Mouse (Mus musculus): ENCODE results near the gene Nup205. TPM values are rescaled to one million over a fixed set of nuclear protein-coding genes. Genes with fewer than 3 reads are reported as not detected.

Gene Nup205
- polyA plus RNA-seq, 1 experiment from 2014 or later = 30.6 TPM

GRCm38 (mm10) chr6:35229415-35229814, 52.2 kb downstream of the Nup205 start:
- no peak overlapping the region for H3K27ac ChIP-seq (ENCODE audit: low read depth, low read length)
- no peaks in the 10 kb centered on the region for H3K9me3 ChIP-seq (ENCODE audit: control insufficient read depth, low read length)
- H3K4me3 ChIP-seq (ENCODE audit: low read depth, low read length) = no peak overlapping the region
- WGBS = 100% methylated on average over 1 of the region's 1 CpGs
- no peak overlapping the region for H3K9ac ChIP-seq (replicated peaks; ENCODE audit: low read depth, low read length)
- no peak overlapping the region for H3K4me2 ChIP-seq (ENCODE audit: low read depth, low read length)
- H3K36me3 ChIP-seq (ENCODE audit: control insufficient read depth, insufficient read depth, low read length) = peaks cover 45% of the 10 kb centered on the region
- no peaks in the 10 kb centered on the region for H3K27me3 ChIP-seq (ENCODE audit: control insufficient read depth, insufficient read depth, low read length)
- ATAC-seq (ENCODE audit: low read depth) = no peak
- no peaks in the 10 kb centered on the region for H3K4me1 ChIP-seq (ENCODE audit: control insufficient read depth, insufficient read depth, low read length)

- H3K9me3 ChIP-seq (ENCODE audit: control insufficient read depth, low read length) = no peaks in the 10 kb centered on the region
- peaks cover 60% of the 10 kb centered on the region for H3K36me3 ChIP-seq (ENCODE audit: control insufficient read depth, insufficient read depth, low read length)
- no peak overlapping the region for H3K4me2 ChIP-seq (ENCODE audit: low read depth, low read length)
- H3K4me3 ChIP-seq (ENCODE audit: low read depth, low read length) = no peak overlapping the region
- 64% methylated on average over 9 of the region's 9 CpGs for WGBS
- no peaks in the 10 kb centered on the region for H3K4me1 ChIP-seq (ENCODE audit: control insufficient read depth, insufficient read depth, low read length)
- H3K27ac ChIP-seq (ENCODE audit: low read depth, low read length) = no peak overlapping the region
- H3K27me3 ChIP-seq (ENCODE audit: control insufficient read depth, insufficient read depth, low read length) = no peaks in the 10 kb centered on the region
- ATAC-seq (ENCODE audit: low read depth) = no peak
- H3K9ac ChIP-seq (replicated peaks; ENCODE audit: low read depth, low read length) = no peak overlapping the region
These were observed 59.0 kb downstream of the Nup205 start for GRCm38 (mm10) chr6:35236108-35236785.

- Histone ChIP-seq H3K27ac (ENCODE audit: low read depth, low read length) (no peak overlapping the region), H3K4me3 (ENCODE audit: low read depth, low read length) (no peak overlapping the region), H3K36me3 (ENCODE audit: control insufficient read depth, insufficient read depth, low read length) (peaks cover 49% of the 10 kb centered on the region), H3K9me3 (ENCODE audit: control insufficient read depth, low read length) (no peaks in the 10 kb centered on the region), H3K27me3 (ENCODE audit: control insufficient read depth, insufficient read depth, low read length) (no peaks in the 10 kb centered on the region), H3K4me2 (ENCODE audit: low read depth, low read length) (no peak overlapping the region), H3K4me1 (ENCODE audit: control insufficient read depth, insufficient read depth, low read length) (no peaks in the 10 kb centered on the region), H3K9ac (replicated peaks; ENCODE audit: low read depth, low read length) (no peak overlapping the region)
- over 99% methylated on average over 4 of the region's 4 CpGs for WGBS
- ATAC-seq (ENCODE audit: low read depth) = no peak
These were observed 66.0 kb downstream of the Nup205 start for GRCm38 (mm10) chr6:35243252-35243651.

- no peak for ATAC-seq (ENCODE audit: low read depth)
- Histone ChIP-seq H3K36me3 (ENCODE audit: control insufficient read depth, insufficient read depth, low read length) (peaks cover 48% of the 10 kb centered on the region), H3K4me2 (ENCODE audit: low read depth, low read length) (no peak overlapping the region), H3K4me1 (ENCODE audit: control insufficient read depth, insufficient read depth, low read length) (no peaks in the 10 kb centered on the region), H3K4me3 (ENCODE audit: low read depth, low read length) (no peak overlapping the region), H3K9ac (replicated peaks; ENCODE audit: low read depth, low read length) (no peak overlapping the region), H3K27ac (ENCODE audit: low read depth, low read length) (no peak overlapping the region), H3K27me3 (ENCODE audit: control insufficient read depth, insufficient read depth, low read length) (no peaks in the 10 kb centered on the region), H3K9me3 (ENCODE audit: control insufficient read depth, low read length) (no peaks in the 10 kb centered on the region)
- 88% methylated on average over 9 of the region's 9 CpGs for WGBS
These were observed 66.8 kb downstream of the Nup205 start for GRCm38 (mm10) chr6:35243989-35244388.

DNA sequence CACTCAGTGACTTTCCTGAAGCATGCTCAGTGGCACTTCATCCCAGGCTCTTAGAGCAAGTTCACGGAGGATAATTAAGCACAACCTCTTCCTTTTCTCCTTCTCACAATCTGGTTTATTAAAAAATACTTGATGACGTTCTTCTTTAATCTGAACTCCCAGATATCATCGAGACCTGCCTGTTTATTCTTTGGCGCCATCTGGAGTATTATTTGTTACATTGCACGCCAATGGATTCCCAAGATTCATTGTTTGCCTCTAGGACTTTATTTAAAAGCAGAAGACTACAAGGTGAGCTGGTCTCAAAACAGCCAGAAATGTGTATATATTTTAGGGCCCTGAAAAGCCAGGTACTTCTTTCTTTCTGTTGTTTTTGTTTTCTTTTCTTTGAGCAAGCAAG, 67.9 kb downstream of the Nup205 start:
- H3K27ac ChIP-seq (ENCODE audit: low read depth, low read length) = no peak overlapping the region
- WGBS = 66% methylated on average over 5 of the region's 5 CpGs
- H3K27me3 ChIP-seq (ENCODE audit: control insufficient read depth, insufficient read depth, low read length) = no peaks in the 10 kb centered on the region
- no peaks in the 10 kb centered on the region for H3K9me3 ChIP-seq (ENCODE audit: control insufficient read depth, low read length)
- H3K9ac ChIP-seq (replicated peaks; ENCODE audit: low read depth, low read length) = no peak overlapping the region
- no peak for ATAC-seq (ENCODE audit: low read depth)
- no peak overlapping the region for H3K4me2 ChIP-seq (ENCODE audit: low read depth, low read length)
- peaks cover 42% of the 10 kb centered on the region for H3K36me3 ChIP-seq (ENCODE audit: control insufficient read depth, insufficient read depth, low read length)
- H3K4me3 ChIP-seq (ENCODE audit: low read depth, low read length) = no peak overlapping the region
- no peaks in the 10 kb centered on the region for H3K4me1 ChIP-seq (ENCODE audit: control insufficient read depth, insufficient read depth, low read length)

GRCm38 (mm10) chr6:35251807-35252476, 74.7 kb downstream of the Nup205 start:
- H3K27me3 ChIP-seq (ENCODE audit: control insufficient read depth, insufficient read depth, low read length) = no peaks in the 10 kb centered on the region
- peak overlapping the region; percentile 84 for H3K4me3 ChIP-seq (ENCODE audit: low read depth, low read length)
- no peaks in the 10 kb centered on the region for H3K36me3 ChIP-seq (ENCODE audit: control insufficient read depth, insufficient read depth, low read length)
- no peak overlapping the region for H3K9ac ChIP-seq (replicated peaks; ENCODE audit: low read depth, low read length)
- WGBS = 59% methylated on average over 17 of the region's 17 CpGs
- no peak; the same call in 1 of the 2 replicates for ATAC-seq (ENCODE audit: low read depth)
- no peaks in the 10 kb centered on the region for H3K9me3 ChIP-seq (ENCODE audit: control insufficient read depth, low read length)
- H3K4me1 ChIP-seq (ENCODE audit: control insufficient read depth, insufficient read depth, low read length) = peaks cover 20% of the 10 kb centered on the region; the same call in 1 of the 2 replicates
- H3K27ac ChIP-seq (ENCODE audit: low read depth, low read length) = 0 out of 2 replicates have a peak overlapping the region, but pooled peaks have one; percentile 8
- peak overlapping the region; percentile 53; the same call in 1 of the 2 replicates for H3K4me2 ChIP-seq (ENCODE audit: low read depth, low read length)

GRCm38 (mm10) chr6:35252477-35253346, 75.5 kb downstream of the Nup205 start:
- ATAC-seq (ENCODE audit: low read depth) = peak; percentile 92

DNA sequence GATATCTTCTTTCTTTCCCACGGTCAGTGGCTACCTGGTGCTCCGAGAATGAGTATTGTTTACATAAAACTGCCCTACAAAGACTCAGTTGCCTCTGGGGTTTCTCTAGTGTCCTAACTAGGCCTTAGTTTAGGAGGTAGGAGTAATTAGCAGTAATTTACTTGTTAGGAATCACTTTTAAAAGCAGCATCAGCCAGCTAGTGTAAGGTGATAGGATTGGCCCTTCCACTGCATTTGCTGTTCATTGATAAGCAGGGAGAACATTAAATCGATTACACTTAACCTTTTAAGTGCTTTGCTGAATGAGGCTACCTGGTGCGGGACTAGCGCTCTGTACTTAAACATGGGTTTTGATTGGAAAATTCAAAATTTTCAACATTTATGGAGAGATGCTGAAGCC, 76.3 kb downstream of the Nup205 start:
- no peaks in the 10 kb centered on the region for H3K9me3 ChIP-seq (ENCODE audit: control insufficient read depth, low read length)
- no peaks in the 10 kb centered on the region for H3K36me3 ChIP-seq (ENCODE audit: control insufficient read depth, insufficient read depth, low read length)
- 47% methylated on average over 5 of the region's 5 CpGs for WGBS
- peak overlapping the region; percentile 53 for H3K4me2 ChIP-seq (ENCODE audit: low read depth, low read length)
- H3K9ac ChIP-seq (replicated peaks; ENCODE audit: low read depth, low read length) = 0 out of 2 replicates have a peak overlapping the region, but pooled peaks have one; percentile 68
- no peak for ATAC-seq (ENCODE audit: low read depth)
- H3K27ac ChIP-seq (ENCODE audit: low read depth, low read length) = no peak overlapping the region
- H3K4me1 ChIP-seq (ENCODE audit: control insufficient read depth, insufficient read depth, low read length) = peaks cover 23% of the 10 kb centered on the region; the same call in 1 of the 2 replicates
- H3K27me3 ChIP-seq (ENCODE audit: control insufficient read depth, insufficient read depth, low read length) = no peaks in the 10 kb centered on the region
- peak overlapping the region; percentile 84 for H3K4me3 ChIP-seq (ENCODE audit: low read depth, low read length)

More at GRCm38 (mm10) chr6:35252477-35253346, 75.5 kb downstream of the Nup205 start:
- Histone ChIP-seq H3K27me3 (ENCODE audit: control insufficient read depth, insufficient read depth, low read length) (no peaks in the 10 kb centered on the region), H3K4me1 (ENCODE audit: control insufficient read depth, insufficient read depth, low read length) (peaks cover 23% of the 10 kb centered on the region; the same call in 1 of the 2 replicates), H3K4me3 (ENCODE audit: low read depth, low read length) (peak overlapping the region; percentile 84), H3K36me3 (ENCODE audit: control insufficient read depth, insufficient read depth, low read length) (no peaks in the 10 kb centered on the region), H3K27ac (ENCODE audit: low read depth, low read length) (peak overlapping the region; percentile 71), H3K9me3 (ENCODE audit: control insufficient read depth, low read length) (no peaks in the 10 kb centered on the region), H3K9ac (replicated peaks; ENCODE audit: low read depth, low read length) (peak overlapping the region; percentile 68), H3K4me2 (ENCODE audit: low read depth, low read length) (peak overlapping the region; percentile 53)
- WGBS = under 1% methylated on average over 59 of the region's 60 CpGs
